Mouse (Mus musculus): ENCODE measurements around the gene Zfp961. TPM values are rescaled to one million over a fixed set of nuclear protein-coding genes. Genes with fewer than 3 reads are reported as not detected.

Gene Zfp961
- polyA plus RNA-seq, 1 experiment from 2014 or later: 5.0 TPM

GRCm38 (mm10) chr8:71984601-71985000 lies 33.8 kb downstream of the Zfp961 start:
- TF ChIP-seq CTCF (IDR thresholded peaks at IDR 0.05; ENCODE audit: low read depth) (peak; percentile 37; the same call in 1 of the 2 replicates), EP300 (IDR thresholded peaks at IDR 0.05; ENCODE audit: low read depth) (no peak)
- no peak for DNase-seq
- H3K4me1 ChIP-seq (ENCODE audit: insufficient read depth): peaks cover 6% of the 10 kb centered on the region; the same call in 1 of the 2 replicates
- no peak overlapping the region for H3K4me3 ChIP-seq (ENCODE audit: low read depth, low read length)
- 58% methylated on average over 4 of the region's 4 CpGs for WGBS (ENCODE audit: insufficient replicate concordance)
- H3K4me2 ChIP-seq (ENCODE audit: low read depth, low read length): no peak overlapping the region
- no peak for ATAC-seq
- no peaks in the 10 kb centered on the region for H3K27me3 ChIP-seq (ENCODE audit: insufficient read depth, low read length)
- no peak overlapping the region for H3K9ac ChIP-seq (replicated peaks)
- H3K27ac ChIP-seq (ENCODE audit: low read depth): no peak overlapping the region
- no peaks in the 10 kb centered on the region for H3K9me3 ChIP-seq (ENCODE audit: low read length)
- H3K36me3 ChIP-seq (replicated peaks; ENCODE audit: insufficient read depth, low read length): no peaks in the 10 kb centered on the region

GRCm38 (mm10) chr8:71988110-71988866 lies 37.5 kb downstream of the Zfp961 start:
- TF ChIP-seq EP300 (IDR thresholded peaks at IDR 0.05; ENCODE audit: low read depth) (no peak), CTCF (IDR thresholded peaks at IDR 0.05; ENCODE audit: low read depth) (peak; percentile 21; the same call in 1 of the 2 replicates)
- Histone ChIP-seq H3K4me3 (ENCODE audit: low read depth, low read length) (peak overlapping the region; percentile 39), H3K4me2 (ENCODE audit: low read depth, low read length) (peak overlapping the region; percentile 72), H3K36me3 (replicated peaks; ENCODE audit: insufficient read depth, low read length) (no peaks in the 10 kb centered on the region), H3K9ac (replicated peaks) (0 out of 2 replicates have a peak overlapping the region, but pooled peaks have one; percentile 39), H3K4me1 (ENCODE audit: insufficient read depth) (0 out of 2 replicates have a peak, but pooled peaks cover 2% of the 10 kb centered on the region), H3K9me3 (ENCODE audit: low read length) (no peaks in the 10 kb centered on the region), H3K27ac (ENCODE audit: low read depth) (no peak overlapping the region), H3K27me3 (ENCODE audit: insufficient read depth, low read length) (no peaks in the 10 kb centered on the region)
- ATAC-seq (no peak), DNase-seq (peak; percentile 52)
- 16% methylated on average over 24 of the region's 24 CpGs for WGBS (ENCODE audit: insufficient replicate concordance)

GRCm38 (mm10) chr8:71988867-71989599 lies 38.2 kb downstream of the Zfp961 start:
- no peak for DNase-seq
- H3K4me1 ChIP-seq (ENCODE audit: insufficient read depth): 0 out of 2 replicates have a peak, but pooled peaks cover 2% of the 10 kb centered on the region
- 0 out of 2 replicates have a peak overlapping the region, but pooled peaks have one; percentile 39 for H3K9ac ChIP-seq (replicated peaks)
- peak overlapping the region; percentile 72 for H3K4me2 ChIP-seq (ENCODE audit: low read depth, low read length)
- no peak overlapping the region for H3K27ac ChIP-seq (ENCODE audit: low read depth)
- no peaks in the 10 kb centered on the region for H3K36me3 ChIP-seq (replicated peaks; ENCODE audit: insufficient read depth, low read length)
- H3K4me3 ChIP-seq (ENCODE audit: low read depth, low read length): peak overlapping the region; percentile 39
- TF ChIP-seq CTCF (IDR thresholded peaks at IDR 0.05; ENCODE audit: low read depth) (no peak), EP300 (IDR thresholded peaks at IDR 0.05; ENCODE audit: low read depth) (no peak)
- 59% methylated on average over 13 of the region's 13 CpGs for WGBS (ENCODE audit: insufficient replicate concordance)
- H3K27me3 ChIP-seq (ENCODE audit: insufficient read depth, low read length): no peaks in the 10 kb centered on the region
- ATAC-seq: no peak
- no peaks in the 10 kb centered on the region for H3K9me3 ChIP-seq (ENCODE audit: low read length)

- no peaks in the 10 kb centered on the region for H3K9me3 ChIP-seq (ENCODE audit: low read length)
- no peak for TF ChIP-seq EP300 (IDR thresholded peaks at IDR 0.05; ENCODE audit: low read depth)
- no peak for TF ChIP-seq CTCF (IDR thresholded peaks at IDR 0.05; ENCODE audit: low read depth)
Observed at GRCm38 (mm10) chr8:71999434-71999833, 48.6 kb downstream of the Zfp961 start.

GRCm38 (mm10) chr8:72000223-72000622 lies 49.4 kb downstream of the Zfp961 start:
- Histone ChIP-seq H3K4me3 (ENCODE audit: low read depth, low read length) (no peak overlapping the region), H3K27me3 (ENCODE audit: insufficient read depth, low read length) (no peaks in the 10 kb centered on the region), H3K9ac (replicated peaks) (no peak overlapping the region), H3K9me3 (ENCODE audit: low read length) (no peaks in the 10 kb centered on the region), H3K4me2 (ENCODE audit: low read depth, low read length) (no peak overlapping the region), H3K36me3 (replicated peaks; ENCODE audit: insufficient read depth, low read length) (no peaks in the 10 kb centered on the region), H3K4me1 (ENCODE audit: insufficient read depth) (no peaks in the 10 kb centered on the region), H3K27ac (ENCODE audit: low read depth) (no peak overlapping the region)
- no peak for TF ChIP-seq EP300 (IDR thresholded peaks at IDR 0.05; ENCODE audit: low read depth)
- no peak for TF ChIP-seq CTCF (IDR thresholded peaks at IDR 0.05; ENCODE audit: low read depth)
- ATAC-seq (no peak), DNase-seq (no peak)
- WGBS (ENCODE audit: insufficient replicate concordance): 55% methylated on average over 3 of the region's 3 CpGs

More at GRCm38 (mm10) chr8:71999434-71999833, 48.6 kb downstream of the Zfp961 start:
- DNase-seq: no peak
- Histone ChIP-seq H3K4me1 (ENCODE audit: insufficient read depth) (no peaks in the 10 kb centered on the region), H3K36me3 (replicated peaks; ENCODE audit: insufficient read depth, low read length) (no peaks in the 10 kb centered on the region), H3K4me2 (ENCODE audit: low read depth, low read length) (no peak overlapping the region), H3K27ac (ENCODE audit: low read depth) (no peak overlapping the region), H3K4me3 (ENCODE audit: low read depth, low read length) (no peak overlapping the region), H3K9ac (replicated peaks) (no peak overlapping the region), H3K27me3 (ENCODE audit: insufficient read depth, low read length) (no peaks in the 10 kb centered on the region)
- ATAC-seq: no peak
- WGBS (ENCODE audit: insufficient replicate concordance): 36% methylated on average over 1 of the region's 1 CpGs

GRCm38 (mm10) chr8:72002942-72003341 lies 52.1 kb downstream of the Zfp961 start:
- TF ChIP-seq CTCF (IDR thresholded peaks at IDR 0.05; ENCODE audit: low read depth) (no peak), EP300 (IDR thresholded peaks at IDR 0.05; ENCODE audit: low read depth) (no peak)
- Histone ChIP-seq H3K9ac (replicated peaks) (no peak overlapping the region), H3K4me1 (ENCODE audit: insufficient read depth) (no peaks in the 10 kb centered on the region), H3K27me3 (ENCODE audit: insufficient read depth, low read length) (no peaks in the 10 kb centered on the region), H3K9me3 (ENCODE audit: low read length) (no peaks in the 10 kb centered on the region), H3K4me2 (ENCODE audit: low read depth, low read length) (no peak overlapping the region), H3K27ac (ENCODE audit: low read depth) (no peak overlapping the region), H3K36me3 (replicated peaks; ENCODE audit: insufficient read depth, low read length) (no peaks in the 10 kb centered on the region), H3K4me3 (ENCODE audit: low read depth, low read length) (no peak overlapping the region)
- no peak for DNase-seq
- ATAC-seq: no peak

Data from liver, postnatal 0 days (tissue).